Mouse (Mus musculus) layer of hippocampus, adult 8-10 months (tissue): ENCODE data around the gene Smad3. TPM values are rescaled to one million over a fixed set of nuclear protein-coding genes. Genes with fewer than 3 reads are reported as not detected.
A peak's percentile ranks its signal among the peaks of the same experiment; 100 is the strongest.

ENCODE experiments used
- DNase-seq, 2 experiments: peaks; one replicate each; pipeline ENCODE4 v3.0.0; 2022; ENCODE audit warnings: low spot score in 2 of 2
- total RNA-seq, 4 experiments: library from RNA; stranded (reverse); gene quantifications; 2 replicates each; pipeline ENCODE4 v1.2.4; 2022

Smad3 gene
- total RNA-seq, 4 experiments from 2014 or later, result 48.8 to 57.3 (median 53.6) TPM

DNA sequence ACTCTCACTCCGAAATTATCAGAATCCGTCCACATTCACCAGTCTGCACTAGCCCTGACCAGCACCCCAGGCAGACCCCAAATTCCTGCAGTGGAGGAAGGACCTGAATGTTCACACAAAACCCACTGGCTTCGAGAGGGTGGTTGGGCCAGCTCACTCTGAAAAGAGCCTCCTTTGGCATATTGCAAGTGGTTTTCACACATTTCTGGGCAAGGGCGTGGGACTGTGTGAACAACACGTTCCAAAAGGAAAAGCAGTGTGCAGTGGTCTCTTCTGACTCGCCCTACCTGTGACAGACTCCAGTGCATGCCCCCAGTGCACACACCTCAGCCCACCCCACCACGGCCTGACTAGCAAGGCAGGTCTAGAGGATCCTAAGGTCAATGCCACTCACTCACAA, 35.4 kb downstream of the Smad3 start:
- DNase-seq, result no peak

DNA sequence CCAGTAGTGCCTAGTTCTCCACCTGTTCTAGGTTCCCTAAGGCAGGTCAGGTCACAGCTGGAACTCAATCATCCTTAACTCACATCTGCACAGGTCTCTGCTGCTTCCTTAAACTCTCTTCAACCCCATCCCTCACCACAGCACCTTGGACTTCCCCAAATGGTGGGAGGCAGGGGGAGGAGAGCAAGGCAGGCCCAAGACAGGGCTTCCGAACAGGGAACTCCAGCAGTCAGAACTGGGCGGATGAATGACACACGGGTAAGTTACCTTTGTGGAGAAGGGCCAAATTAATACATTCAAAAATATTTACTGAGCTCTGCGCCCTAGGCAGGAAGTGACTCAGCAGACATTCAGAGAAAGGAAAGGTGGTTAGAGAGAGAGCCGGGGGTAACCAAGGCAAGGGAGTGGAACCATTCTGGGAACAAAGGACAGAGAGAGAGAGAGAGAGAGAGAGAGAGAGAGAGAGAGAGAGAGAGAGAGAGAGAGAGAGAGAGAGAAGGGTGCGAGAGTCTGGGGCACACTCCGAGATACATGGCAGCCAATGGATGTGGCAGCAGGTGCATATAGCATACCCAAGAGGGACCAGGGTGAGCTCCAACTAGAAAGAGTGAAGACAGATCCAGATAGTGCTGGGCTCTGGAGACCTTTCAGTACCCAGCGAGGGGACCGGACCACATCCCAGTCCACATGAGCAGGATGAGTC, 36.1 kb downstream of the Smad3 start:
- DNase-seq, result no peak

DNA sequence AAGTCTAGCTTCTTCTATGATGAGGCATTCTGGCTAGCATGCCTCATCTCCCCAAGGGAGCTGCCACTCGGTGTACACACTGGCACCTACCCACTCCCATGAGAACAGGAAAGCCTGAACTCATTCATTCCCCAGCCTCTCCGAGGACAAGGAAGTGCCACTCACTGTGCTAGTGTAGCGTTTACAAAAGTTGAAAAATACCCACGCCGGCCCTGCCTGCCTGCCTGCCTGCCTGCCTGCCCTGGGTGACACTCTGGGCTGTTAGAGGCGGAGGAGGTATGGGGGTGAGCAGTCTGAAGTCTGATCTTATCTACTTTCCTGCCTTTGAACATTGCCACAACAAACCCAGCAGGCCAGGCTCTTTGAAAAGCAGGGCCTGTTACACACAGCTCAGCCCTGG, 37.1 kb downstream of the Smad3 start:
- no peak for DNase-seq

DNA sequence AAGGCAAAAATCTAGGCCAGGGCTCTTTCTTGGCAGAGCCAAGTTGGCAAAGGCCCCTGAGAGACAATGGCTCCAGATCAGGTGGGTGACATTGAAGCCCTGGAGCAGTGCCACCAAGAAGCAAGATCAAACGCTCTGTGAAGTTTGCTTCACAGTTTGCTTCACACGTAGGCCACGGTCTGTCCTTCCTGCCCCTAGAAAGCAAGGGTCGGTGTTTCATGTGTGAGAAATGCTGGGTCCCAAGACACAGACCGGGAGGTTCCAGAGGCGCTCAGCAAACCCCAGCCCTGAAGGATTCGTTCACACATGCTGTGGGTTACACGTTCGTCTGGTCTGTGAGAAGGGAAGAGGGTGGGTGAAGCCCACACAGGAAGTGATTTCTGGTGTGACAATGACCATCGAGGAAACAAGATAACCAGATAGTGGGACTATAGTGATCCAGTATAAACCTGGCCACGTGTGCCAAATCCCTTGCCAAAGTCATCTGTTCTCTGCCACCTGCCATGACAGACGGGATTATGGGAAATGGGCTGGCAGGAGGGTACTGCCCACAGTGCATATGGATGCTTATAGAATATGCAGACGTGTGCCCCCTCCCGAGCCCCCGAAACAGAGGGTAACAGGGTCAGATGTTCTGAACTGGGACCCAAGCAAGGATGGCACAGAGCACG, 37.9 kb downstream of the Smad3 start:
- no peak for DNase-seq

DNA sequence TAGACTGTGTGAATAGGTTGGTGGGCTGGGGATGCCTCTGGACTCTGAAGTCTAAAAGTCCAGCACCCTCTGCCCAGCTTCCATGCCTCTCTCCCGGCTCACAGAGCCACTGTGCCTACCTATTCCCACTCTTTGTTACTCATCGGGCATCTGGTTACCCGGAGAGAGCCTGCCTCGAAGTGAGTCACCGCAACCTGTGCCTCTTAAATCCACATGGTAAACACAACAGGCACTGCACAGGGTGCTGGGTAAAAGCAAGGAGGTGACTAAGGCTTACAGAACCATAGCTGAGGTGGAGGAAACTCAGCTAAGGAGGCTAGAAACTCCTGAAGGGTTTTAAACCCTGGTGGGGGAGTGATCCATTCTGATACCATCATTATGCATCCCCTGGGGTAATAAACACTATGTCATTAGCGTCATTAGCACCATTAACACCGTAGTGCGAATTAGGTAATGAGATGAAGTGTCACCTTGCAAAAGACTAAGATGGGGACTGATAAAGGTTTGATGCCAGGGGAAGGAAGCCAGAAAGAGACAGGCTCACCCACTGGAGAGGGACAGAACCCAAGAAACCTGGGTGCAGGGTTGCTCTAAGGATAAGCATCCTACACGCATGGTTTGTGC, 38.9 kb downstream of the Smad3 start:
- no peak for DNase-seq

DNA sequence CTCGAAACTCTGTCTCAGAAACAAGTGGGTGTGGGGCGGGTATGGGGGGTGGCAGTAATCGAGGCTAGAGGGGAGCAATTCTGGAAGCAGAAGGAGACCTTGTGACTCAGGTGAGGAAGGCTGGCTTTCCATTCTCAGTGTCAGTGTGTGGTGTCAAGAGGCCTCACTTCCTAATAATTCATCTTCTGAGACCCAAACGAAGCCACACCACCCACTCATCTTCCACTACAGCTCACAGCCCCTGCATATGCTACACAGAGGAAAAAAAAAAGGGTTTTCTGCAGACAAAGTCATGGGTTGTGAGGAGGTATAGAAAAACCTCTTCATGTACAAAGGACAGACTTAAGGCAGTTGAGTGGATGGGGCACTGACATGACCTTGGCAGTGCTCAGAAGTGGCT, 39.6 kb downstream of the Smad3 start:
- no peak for DNase-seq

DNA sequence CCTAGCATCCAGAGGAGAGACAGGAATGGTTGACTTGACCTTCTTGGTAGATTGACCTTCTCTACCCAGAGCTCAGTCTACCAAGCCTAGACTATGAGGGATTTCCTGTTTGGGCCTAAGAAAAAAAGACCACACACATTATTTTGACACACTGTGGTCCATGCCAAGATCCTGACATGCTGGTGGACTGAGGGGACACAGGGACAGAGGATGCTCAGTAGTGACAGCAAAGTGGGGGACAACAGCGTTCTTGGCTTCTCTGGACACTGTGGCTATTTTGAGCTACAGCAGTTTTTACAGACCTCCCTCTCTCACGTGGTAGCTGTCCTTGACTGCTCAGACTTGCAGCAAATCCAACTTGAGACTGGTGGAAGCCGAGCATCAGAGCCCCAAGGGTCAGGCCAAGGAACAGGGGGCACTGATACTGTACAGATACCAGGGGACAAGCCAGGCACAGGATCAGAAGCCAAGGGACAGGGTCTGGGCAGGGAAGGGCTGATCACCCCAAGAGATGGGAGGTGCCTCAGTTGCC, 40.3 kb downstream of the Smad3 start:
- DNase-seq, result no peak

DNA sequence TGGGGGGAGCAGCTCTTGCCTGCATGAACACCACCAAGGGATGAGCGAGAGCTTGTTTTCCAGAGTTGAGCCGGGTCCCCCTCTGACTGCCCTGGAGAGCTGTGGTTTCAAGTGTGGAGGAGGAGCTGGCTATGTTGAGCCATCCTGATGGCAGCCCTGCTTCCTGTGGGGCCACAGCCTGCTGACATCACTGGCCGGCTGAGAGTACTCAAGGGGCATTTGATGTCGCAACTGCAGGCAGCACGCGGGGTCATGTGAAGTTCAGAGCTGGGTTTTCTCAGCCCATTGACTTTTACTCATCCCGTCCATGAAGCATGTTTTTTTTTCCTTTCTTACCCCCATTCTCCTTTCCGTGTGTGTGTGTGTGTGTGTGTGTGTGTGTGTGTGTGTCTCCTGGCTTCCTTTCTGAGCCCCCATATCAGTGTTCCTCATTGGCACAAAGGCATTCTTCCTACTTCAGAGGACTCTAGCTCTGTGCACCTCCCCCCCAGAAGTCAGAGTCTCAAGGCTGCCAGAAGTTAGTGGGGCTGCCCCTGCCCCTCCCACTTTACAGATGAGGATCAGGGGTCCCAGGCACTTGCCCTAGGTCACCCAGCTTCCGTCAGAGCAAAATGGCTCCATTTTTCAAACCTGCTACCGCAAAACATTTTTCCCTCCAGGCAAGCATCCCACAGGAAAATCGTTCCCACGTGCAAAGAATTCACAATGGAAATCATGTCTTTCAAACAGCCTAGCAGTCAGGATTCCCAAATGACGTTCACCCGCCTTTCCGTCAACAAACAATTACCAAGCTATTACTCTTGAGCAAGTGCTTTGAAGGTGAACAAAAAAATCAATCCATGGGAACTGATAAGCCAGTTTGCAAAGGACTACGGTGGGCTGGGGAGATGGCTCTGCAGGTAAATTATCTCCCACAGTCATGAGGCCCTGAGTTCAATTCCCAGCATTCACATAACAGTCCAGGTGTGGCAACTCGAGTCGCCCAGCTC, 41.4 kb downstream of the Smad3 start:
- no peak for DNase-seq

DNA sequence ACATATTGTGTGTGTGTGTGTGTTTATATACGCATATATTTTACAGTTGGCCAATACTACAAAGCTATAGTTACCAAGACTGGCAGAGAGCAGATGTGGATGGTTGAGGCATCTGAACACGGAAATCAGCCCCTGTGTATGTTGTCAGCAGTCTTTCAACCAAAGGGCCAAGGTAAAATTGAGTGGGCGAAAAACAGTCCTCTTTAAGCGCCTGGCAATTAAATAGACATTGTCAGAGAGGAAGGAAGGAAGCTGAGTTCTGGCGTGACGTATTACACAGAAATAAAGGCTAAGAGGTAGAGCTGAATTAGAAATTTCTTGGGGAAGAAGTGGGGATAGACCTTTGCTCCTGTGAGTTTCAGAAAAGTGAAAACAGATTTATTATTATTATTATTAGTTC, 43.2 kb downstream of the Smad3 start:
- DNase-seq, result no peak

DNA sequence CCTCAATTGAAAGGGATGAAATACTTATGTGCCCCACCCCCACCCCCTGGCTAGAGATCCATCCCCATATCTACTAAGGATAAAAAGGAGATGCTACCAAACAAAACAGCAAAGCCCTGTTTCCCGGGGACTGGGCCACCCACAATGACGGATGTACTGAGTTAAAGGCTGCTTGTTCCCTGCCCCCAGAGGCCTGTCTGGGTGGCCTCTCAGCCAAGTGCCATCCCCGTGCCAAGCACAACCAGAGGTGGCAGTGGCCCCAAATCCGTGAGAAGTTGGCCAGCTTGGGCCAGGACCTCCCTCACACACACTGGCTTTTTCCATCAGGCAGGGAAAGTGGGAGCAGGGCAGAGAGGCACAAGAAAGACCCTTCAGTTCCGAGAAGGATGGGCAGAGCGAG, 45.0 kb downstream of the Smad3 start:
- DNase-seq, result peak in 1 of 2 experiments; percentile 38

DNA sequence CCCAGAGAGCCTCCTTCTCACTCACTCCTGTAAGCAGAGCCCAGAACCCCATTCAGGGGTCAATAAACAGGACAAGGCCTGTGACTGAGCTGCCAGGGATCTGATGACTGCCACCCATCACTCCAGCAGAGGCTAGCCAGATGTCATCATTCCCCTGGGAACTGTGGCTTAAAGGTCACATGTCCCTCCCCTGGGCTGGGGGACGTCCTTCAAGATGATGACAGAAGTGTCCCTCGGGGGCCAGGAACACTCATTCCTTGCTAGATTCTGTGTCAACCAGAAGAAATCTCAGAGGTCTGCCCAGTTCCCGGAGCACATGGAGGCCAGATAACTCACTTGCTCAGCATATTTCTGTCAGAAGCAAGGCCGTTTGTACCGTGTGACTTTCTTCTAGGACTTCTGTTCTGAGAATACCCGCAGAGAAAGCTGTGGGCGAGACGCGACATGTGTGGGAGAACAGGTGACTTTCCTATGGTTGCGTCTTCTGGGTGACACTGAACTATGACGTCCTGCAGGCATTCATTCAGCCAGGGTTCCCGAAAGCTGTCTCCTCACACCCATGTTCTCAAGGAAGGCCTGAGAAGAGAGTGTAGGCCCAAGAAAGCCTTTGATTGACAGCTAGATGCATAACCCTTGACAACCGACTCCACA, 46.1 kb downstream of the Smad3 start:
- no peak for DNase-seq

DNA sequence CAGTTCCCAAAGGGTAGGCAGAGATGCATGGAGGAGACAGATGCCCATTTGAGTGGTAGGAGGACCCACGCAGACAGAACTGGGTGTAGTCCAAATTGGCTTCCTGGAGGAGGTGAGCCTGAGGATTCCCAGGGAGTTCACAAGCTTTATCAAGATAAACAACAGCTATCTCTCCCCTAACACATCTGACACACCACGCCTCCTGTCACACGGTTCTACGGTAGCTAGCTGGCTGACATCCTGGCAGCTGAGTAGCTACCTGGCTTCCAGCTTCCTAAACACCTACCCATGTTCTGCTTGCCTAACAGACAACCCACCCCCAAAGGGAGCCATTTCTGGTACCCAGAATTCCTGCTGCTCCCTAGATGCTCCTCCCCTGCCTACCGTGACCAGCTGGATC, 47.9 kb downstream of the Smad3 start:
- DNase-seq, result no peak

DNA sequence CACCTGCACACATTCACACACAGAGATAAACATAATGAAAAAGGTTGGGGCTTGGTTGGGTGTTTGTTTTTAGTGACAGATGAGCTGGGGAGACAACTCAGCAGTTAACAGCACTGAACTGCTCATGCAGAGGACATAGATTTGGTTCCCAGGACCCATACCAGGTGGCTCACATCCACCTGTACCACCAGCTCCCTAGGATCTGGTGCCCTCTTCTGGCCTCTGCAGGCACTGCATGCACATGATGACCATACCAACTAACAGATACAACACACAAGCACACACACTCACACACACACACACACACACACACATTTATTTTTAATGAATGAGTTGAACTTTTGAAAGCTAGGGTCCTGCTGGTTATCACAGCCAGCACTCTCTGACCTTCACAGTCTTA, 48.5 kb downstream of the Smad3 start:
- no peak for DNase-seq

DNA sequence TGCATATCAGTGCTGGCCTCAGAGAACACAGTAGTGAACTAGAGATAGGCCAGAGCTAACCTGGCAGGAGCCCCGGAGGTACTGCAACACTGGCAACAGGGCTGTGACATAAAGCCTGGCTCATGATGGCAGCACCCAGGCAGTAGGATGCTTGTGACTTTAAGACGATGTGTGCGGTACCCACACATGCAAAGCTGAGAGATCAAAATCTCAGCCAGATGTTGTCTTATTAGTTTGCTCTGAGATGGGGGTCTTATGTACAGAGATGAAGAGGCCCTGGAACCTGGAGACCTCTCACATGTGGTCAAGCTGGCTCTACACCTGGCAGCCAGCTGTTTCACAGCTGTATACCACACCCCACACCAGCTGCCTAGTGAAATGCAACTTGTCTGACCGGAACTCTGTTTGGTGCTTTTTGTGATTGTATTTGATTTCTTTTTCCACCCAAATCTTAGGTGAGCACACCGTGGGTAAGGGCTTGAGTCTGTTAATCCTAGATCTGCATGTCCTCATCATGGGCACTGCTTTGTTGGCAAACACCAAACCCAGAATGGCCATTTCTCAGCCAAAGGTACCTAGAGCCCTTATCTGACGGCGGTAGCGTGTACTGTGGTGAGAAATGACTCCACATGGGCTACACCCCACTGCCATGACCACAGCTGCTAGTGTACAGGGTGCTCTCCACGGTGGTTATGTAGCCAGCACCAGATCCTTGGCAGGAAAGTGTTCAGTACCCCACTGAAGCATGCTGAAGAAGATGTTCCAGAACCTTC, 49.8 kb downstream of the Smad3 start:
- no peak for DNase-seq

DNA sequence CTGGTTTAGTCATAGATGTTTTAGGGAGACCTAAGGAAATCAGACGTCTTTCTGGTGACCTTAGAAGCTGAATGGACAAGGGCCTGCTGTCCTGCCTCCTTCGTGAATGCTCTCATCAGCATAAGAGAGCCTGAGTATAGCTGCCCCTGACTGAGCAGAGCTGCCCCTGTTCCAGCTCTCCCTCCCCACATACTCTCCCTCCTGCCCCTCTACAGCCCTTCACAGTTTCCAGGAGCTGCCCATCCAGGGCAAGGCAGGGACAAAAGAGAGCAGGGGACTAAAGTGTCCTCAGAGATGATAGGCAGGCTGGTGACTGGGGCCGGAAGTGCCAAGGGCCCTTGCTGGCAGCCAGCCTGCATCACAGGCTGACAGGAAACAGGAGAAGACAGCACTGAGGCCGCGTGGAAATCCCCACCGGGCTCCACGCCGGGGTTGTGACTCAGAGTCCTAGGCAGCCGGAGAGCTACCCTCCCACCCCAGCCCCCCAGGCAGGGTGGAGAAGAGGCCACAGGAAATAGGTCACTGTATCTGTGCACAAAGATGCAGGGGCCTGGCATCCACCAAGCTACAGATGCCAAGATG, 51.6 kb downstream of the Smad3 start:
- no peak for DNase-seq

DNA sequence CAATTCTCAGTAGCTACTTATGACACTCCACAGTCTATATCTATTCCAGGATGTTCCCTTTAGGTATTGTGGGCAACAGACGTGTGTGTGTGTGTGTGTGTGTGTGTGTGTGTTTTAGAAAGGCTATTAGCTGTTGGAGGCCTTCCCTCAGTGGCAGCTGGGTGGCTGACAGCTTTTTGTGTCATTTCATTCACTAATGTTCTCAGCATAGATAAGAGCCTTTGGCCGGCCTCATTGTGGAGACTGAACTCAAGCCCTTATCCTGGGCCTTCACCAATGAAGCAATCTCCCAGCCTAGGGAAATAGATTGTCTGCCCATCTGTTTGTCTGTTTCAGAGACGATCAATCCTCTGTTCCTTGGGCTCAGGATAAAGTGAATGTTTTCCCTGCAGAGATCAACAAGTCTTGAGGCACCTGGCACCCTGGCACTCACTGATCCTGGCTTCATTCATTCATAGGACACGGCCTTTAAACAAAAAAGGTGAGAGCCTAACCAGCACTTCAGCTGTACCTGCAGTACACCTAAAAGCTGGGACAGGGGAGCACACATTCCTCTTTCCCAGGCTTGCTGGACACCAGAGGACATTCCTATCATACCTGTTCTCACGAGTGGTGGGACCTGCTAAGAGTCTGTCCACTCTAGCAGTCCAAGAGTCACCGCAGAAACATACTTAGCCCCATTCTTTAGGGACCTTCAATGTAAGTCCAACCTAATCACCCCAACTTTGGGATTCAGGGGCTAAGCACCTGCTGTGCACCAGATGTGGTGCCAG, 52.6 kb downstream of the Smad3 start:
- no peak for DNase-seq

DNA sequence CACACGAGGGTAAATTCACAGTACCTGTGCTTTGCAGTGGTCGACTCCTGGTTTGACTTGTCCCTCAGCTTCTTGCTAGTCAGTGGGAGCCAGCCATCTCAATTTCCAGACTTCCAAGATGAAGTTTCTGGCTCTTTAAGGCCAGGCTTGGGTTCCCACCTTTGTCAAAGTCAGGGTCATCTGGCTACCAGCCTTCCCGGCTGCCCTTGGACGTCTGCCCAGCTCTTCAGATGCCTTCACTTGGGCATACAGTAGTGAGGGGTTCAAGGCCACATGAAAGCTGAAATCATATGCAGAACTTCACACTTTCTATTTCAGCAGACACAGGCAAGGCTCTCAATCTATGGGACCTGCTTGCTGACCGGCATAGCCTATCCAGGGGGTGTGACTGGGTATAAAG, 53.7 kb downstream of the Smad3 start:
- DNase-seq, result no peak

DNA sequence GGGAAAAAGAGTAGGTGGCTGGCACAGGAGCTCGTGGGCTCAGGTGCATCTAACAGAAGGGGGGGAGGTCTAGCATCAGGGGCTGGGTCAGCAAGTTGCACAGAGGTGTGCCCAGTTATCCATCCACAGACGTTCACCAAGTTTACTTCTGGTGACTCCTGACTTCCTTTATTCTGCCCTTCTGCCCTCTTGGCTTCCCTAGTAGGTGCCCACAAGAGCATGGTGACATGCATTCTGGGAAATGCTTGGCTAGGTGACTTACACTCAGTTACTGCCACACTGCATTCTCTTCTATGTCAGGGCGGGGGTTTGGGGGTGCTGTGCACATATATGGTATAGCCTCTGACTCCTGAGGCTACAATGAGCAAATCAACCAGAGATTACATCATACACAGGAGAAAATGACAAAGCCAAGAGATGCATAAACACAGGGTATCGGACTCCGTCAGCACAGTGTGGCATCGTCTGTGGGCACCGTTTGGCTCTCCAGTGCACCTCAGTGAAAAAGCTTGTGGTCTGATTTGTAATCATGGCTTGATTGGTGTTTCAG, 54.5 kb downstream of the Smad3 start:
- no peak for DNase-seq
